Mouse (Mus musculus) mesoderm, embryonic 11.5 days (tissue): ENCODE measurements at regions not wholly inside any gene's neighbourhood (a gene's known extent, or its start where the extent isn't known, plus 50 kb on each side); places are given as distances from the start of the nearest gene placed in this dataset.
A peak's percentile ranks its signal among the peaks of the same experiment; 100 is the strongest.
"Not testable (repeated sequence)": the region's sequence is repeated elsewhere in the genome, so short reads cannot be mapped to it uniquely, and the experiment has no call there.

Experiments used
- DNase-seq: peaks from one replicate; pipeline ENCODE4 v3.0.0-alpha.2; 2012; ENCODE audit warnings: low read depth, low spot score

- DNase-seq: no peak
These were observed 99.3 kb upstream of the Bmp2k start for GRCm38 (mm10) chr5:96898120-96898672.

GRCm38 (mm10) chr5:96898695-96899094, 98.8 kb upstream of the Bmp2k start:
- no peak for DNase-seq

- no peak for DNase-seq
These were observed 91.8 kb upstream of the Bmp2k start for GRCm38 (mm10) chr5:96905572-96906271.

GRCm38 (mm10) chr5:96908371-96908770, 89.1 kb upstream of the Bmp2k start:
- not testable (repeated sequence) for DNase-seq

GRCm38 (mm10) chr5:96909218-96909617, 88.3 kb upstream of the Bmp2k start:
- DNase-seq: no peak

- peak; percentile 17 for DNase-seq
These were observed 85.8 kb upstream of the Bmp2k start for GRCm38 (mm10) chr5:96911550-96912253.

- no peak for DNase-seq
These were observed 85.2 kb upstream of the Bmp2k start for GRCm38 (mm10) chr5:96912254-96912635.

GRCm38 (mm10) chr5:96912781-96913180, 84.7 kb upstream of the Bmp2k start:
- DNase-seq: no peak

GRCm38 (mm10) chr5:96913711-96914110, 83.8 kb upstream of the Bmp2k start:
- DNase-seq: no peak

GRCm38 (mm10) chr5:96914696-96915404, 82.6 kb upstream of the Bmp2k start:
- DNase-seq: no peak

GRCm38 (mm10) chr5:96916897-96917296, 80.6 kb upstream of the Bmp2k start:
- no peak for DNase-seq

- DNase-seq: peak; percentile 43
These were observed 79.8 kb upstream of the Bmp2k start for GRCm38 (mm10) chr5:96917596-96918258.

- no peak for DNase-seq
These were observed 78.3 kb upstream of the Bmp2k start for GRCm38 (mm10) chr5:96919149-96919548.

GRCm38 (mm10) chr5:96921037-96921436, 76.5 kb upstream of the Bmp2k start:
- no peak for DNase-seq

GRCm38 (mm10) chr5:96921511-96921910, 76.0 kb upstream of the Bmp2k start:
- no peak for DNase-seq

- DNase-seq: peak; percentile 43
These were observed 75.3 kb upstream of the Bmp2k start for GRCm38 (mm10) chr5:96921973-96922715.

- no peak for DNase-seq
These were observed 74.8 kb upstream of the Bmp2k start for GRCm38 (mm10) chr5:96922716-96923076.

GRCm38 (mm10) chr5:96923526-96923925, 74.0 kb upstream of the Bmp2k start:
- no peak for DNase-seq

GRCm38 (mm10) chr5:96924736-96925429, 72.6 kb upstream of the Bmp2k start:
- DNase-seq: no peak

- DNase-seq: no peak
These were observed 71.5 kb upstream of the Bmp2k start for GRCm38 (mm10) chr5:96925943-96926342.
